Mouse (Mus musculus) CH12.LX (cell line): ENCODE results near the gene Tead1. TPM values are rescaled to one million over a fixed set of nuclear protein-coding genes. Genes with fewer than 3 reads are reported as not detected.

Source experiments
- DNase-seq: peaks from one replicate; pipeline ENCODE4 v3.0.0-alpha.2; 2013; ENCODE audit errors: extremely low read depth
- H3K27ac ChIP-seq: 2 replicates; pipeline ENCODE4 v1.5.1; 2012; ENCODE audit warnings: low read depth, mild to moderate bottlenecking, control low read depth, moderate library complexity; ENCODE audit not compliant: insufficient read depth
- H3K27me3 ChIP-seq: replicated peaks from 2 replicates; pipeline ENCODE3; 2012; ENCODE audit warnings: inconsistent platforms
- H3K36me3 ChIP-seq, 2 experiments: replicated peaks in 1 of 2; 2 replicates each; pipeline versions ENCODE3 to v1.6.1; 2012; ENCODE audit warnings: inconsistent platforms in 1 of 2, low read length in 1 of 2, mild to moderate bottlenecking in 1 of 2, mixed read lengths in 1 of 2, moderate library complexity in 1 of 2; ENCODE audit not compliant: control insufficient read depth in 1 of 2, insufficient read depth in 1 of 2
- H3K4me1 ChIP-seq, 2 experiments: 2 replicates each; pipeline ENCODE4 v1.6.1; 2012; ENCODE audit warnings: inconsistent platforms in 1 of 2, moderate library complexity in 1 of 2; ENCODE audit not compliant: insufficient read depth in 2 of 2, control insufficient read depth in 1 of 2
- H3K4me2 ChIP-seq: 2 replicates; pipeline ENCODE4 v1.6.1; 2012; ENCODE audit warnings: low read depth, mild to moderate bottlenecking, control low read depth; ENCODE audit not compliant: poor library complexity, insufficient read depth, severe bottlenecking
- H3K4me3 ChIP-seq, 3 experiments: fragments of 150-350 bp in 1 of 3; sonication (generic) in 1 of 3; replicated peaks in 1 of 3; 2 replicates each; pipeline versions ENCODE3 to v1.5.1; 2011 to 2012; ENCODE audit warnings: low read depth in 2 of 3, low read length in 2 of 3, mild to moderate bottlenecking in 2 of 3, moderate library complexity in 2 of 3, control low read depth in 1 of 3, improper control_type of control experiment in 1 of 3, inconsistent platforms in 1 of 3, mixed read lengths in 1 of 3; ENCODE audit not compliant: poor library complexity in 1 of 3
- H3K79me2 ChIP-seq: replicated peaks from 2 replicates; pipeline ENCODE4 v1.6.1; 2012; ENCODE audit warnings: mild to moderate bottlenecking, moderate library complexity; ENCODE audit not compliant: control insufficient read depth, poor library complexity, insufficient read depth, severe bottlenecking; ENCODE audit errors: extremely low read depth
- H3K9ac ChIP-seq: 2 replicates; pipeline ENCODE4 v1.6.1; 2012; ENCODE audit warnings: low read depth, mild to moderate bottlenecking, control low read depth, moderate library complexity; ENCODE audit not compliant: insufficient read depth
- H3K9me3 ChIP-seq: replicated peaks from 2 replicates; pipeline ENCODE3; 2012; ENCODE audit warnings: low read length, inconsistent platforms, mixed read lengths
- BHLHE40 ChIP-seq: IDR thresholded peaks from 2 replicates; pipeline ENCODE4 v1.6.1; 2011; ENCODE audit warnings: mild to moderate bottlenecking, low read depth, low read length, improper control_type of control experiment
- CHD2 ChIP-seq: IDR thresholded peaks from 2 replicates; pipeline ENCODE4 v1.6.1; 2011; ENCODE audit warnings: low read length, improper control_type of control experiment
- EP300 ChIP-seq: IDR thresholded peaks from 2 replicates; pipeline ENCODE4 v1.6.1; 2011; ENCODE audit warnings: low read length, improper control_type of control experiment
- ETS1 ChIP-seq: conservative IDR thresholded peaks from 2 replicates; pipeline ENCODE4 v1.6.1; 2012; ENCODE audit warnings: low read depth, mild to moderate bottlenecking, inconsistent platforms, low read length, improper control_type of control experiment, moderate library complexity
- HCFC1 ChIP-seq: IDR thresholded peaks from 2 replicates; pipeline ENCODE4 v1.6.1; 2012; ENCODE audit warnings: low read depth, mild to moderate bottlenecking, inconsistent platforms, low read length, improper control_type of control experiment
- IRF4 ChIP-seq: IDR thresholded peaks from 2 replicates; pipeline ENCODE4 v1.6.1; 2014; ENCODE audit warnings: low read depth, mild to moderate bottlenecking, inconsistent platforms, low read length, improper control_type of control experiment
- JUN ChIP-seq: IDR thresholded peaks from 2 replicates; pipeline ENCODE4 v1.6.1; 2011; ENCODE audit warnings: low read depth, mild to moderate bottlenecking, low read length, improper control_type of control experiment, moderate library complexity; ENCODE audit not compliant: insufficient read depth
- JUND ChIP-seq: conservative IDR thresholded peaks from 2 replicates; pipeline ENCODE4 v1.6.1; 2011; ENCODE audit warnings: low read depth, low read length, improper control_type of control experiment
- MAX ChIP-seq: IDR thresholded peaks from 2 replicates; pipeline ENCODE4 v1.6.1; 2011; ENCODE audit warnings: low read length, improper control_type of control experiment
- MAZ ChIP-seq: IDR thresholded peaks from 2 replicates; pipeline ENCODE4 v1.6.1; 2012; ENCODE audit warnings: low read depth, mild to moderate bottlenecking, inconsistent platforms, low read length, improper control_type of control experiment, moderate library complexity
- NELFE ChIP-seq: IDR thresholded peaks from 2 replicates; pipeline ENCODE4 v1.6.1; 2011; ENCODE audit warnings: low read depth, low read length, improper control_type of control experiment
- NRF1 ChIP-seq: IDR thresholded peaks from 2 replicates; pipeline ENCODE4 v1.6.1; 2014; ENCODE audit warnings: low read depth, mild to moderate bottlenecking, inconsistent platforms, low read length, improper control_type of control experiment, moderate library complexity
- PAX5 ChIP-seq: IDR thresholded peaks from 2 replicates; pipeline ENCODE4 v1.6.1; 2012; ENCODE audit warnings: low read length, inconsistent platforms, mixed read lengths
- RAD21 ChIP-seq: IDR thresholded peaks from 2 replicates; pipeline ENCODE4 v1.6.1; 2011; ENCODE audit warnings: low read depth, mild to moderate bottlenecking, low read length, improper control_type of control experiment, moderate library complexity
- RCOR1 ChIP-seq: conservative IDR thresholded peaks from 2 replicates; pipeline ENCODE4 v1.6.1; 2012; ENCODE audit warnings: low read depth, mild to moderate bottlenecking, inconsistent platforms, low read length, improper control_type of control experiment
- SIN3A ChIP-seq: IDR thresholded peaks from 2 replicates; pipeline ENCODE4 v1.6.1; 2012; ENCODE audit warnings: low read length, improper control_type of control experiment, inconsistent platforms
- SMC3 ChIP-seq: IDR thresholded peaks from 2 replicates; pipeline ENCODE4 v1.6.1; 2011; ENCODE audit warnings: low read depth, low read length, improper control_type of control experiment
- dilution Hi-C: fragments of 300-500 bp; cut with MboI; formaldehyde crosslinking; loops from 2 replicates; pipeline ENCODE4 v1.14.3; 2020; ENCODE audit warnings: low sequenced_read_pairs; ENCODE audit not compliant: extremely low pct_unique_long_range_greater_than_20kb, extremely low pct_ligation_motif_present
- in situ Hi-C: fragments of 300-500 bp; cut with MboI; formaldehyde crosslinking; loops from 3 replicates; pipeline ENCODE4 v1.14.3; 2019; ENCODE audit warnings: low sequenced_read_pairs, low pct_ligation_motif_present, low pct_unique_long_range_greater_than_20kb, mixed read lengths
- polyA plus RNA-seq: library from polyadenylated mRNA; unstranded; fragments of >175 nt; gene quantifications from 2 replicates; pipeline ENCODE4 v1.2.1, GENCODE M21; 2012; ENCODE audit warnings: low read depth; ENCODE audit not compliant: insufficient read length
- total RNA-seq, 2 experiments: library from RNA; depleted of rRNA; stranded (reverse); fragments of 300-350 nt in 1 of 2; fragments of >200 nt in 1 of 2; gene quantifications; 2 replicates each; pipeline ENCODE4 v1.2.3; 2012 to 2014

Tead1 gene
- total and polyA plus RNA-seq, 3 experiments: not detected

DNA sequence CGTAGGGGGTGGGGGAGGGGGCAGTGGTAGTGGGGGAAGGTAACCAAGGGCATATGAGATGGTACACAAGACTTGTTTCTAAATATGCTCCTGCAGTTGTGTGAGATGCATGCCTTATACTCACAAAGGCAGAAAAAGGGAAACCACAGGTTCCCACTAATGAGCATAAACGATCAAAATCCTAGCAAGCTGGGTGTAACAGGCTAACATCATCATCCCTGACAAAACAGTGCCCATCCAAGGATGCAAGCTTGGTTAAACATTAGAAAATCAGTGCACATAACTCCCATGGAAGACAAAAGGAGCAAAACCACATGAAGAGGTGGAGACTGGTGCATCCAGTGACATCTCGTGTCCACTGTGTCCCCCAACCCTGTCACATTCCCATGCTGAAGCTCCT, 233.9 kb downstream of the Tead1 start:
- H3K4me3 ChIP-seq: no peak overlapping the region
- in situ Hi-C loops (loop anchor here (25.0 kb wide), 1 partner anchor 349 kb away; no protein-coding TSS in a partner anchor), dilution Hi-C loops (no loop called here)
- H3K27me3 ChIP-seq: peaks cover 3% of the 10 kb centered on the region
- H3K79me2 ChIP-seq: no peaks in the 10 kb centered on the region
- TF ChIP-seq NELFE (no peak), PAX5 (no peak), JUND (no peak), ETS1 (no peak)
- H3K27ac ChIP-seq: no peak overlapping the region
- no peaks in the 10 kb centered on the region for H3K36me3 ChIP-seq
- H3K4me2 ChIP-seq: no peak overlapping the region
- peaks cover 4 to 8% of the 10 kb centered on the region in 2 experiments for H3K4me1 ChIP-seq
- H3K9me3 ChIP-seq: no peaks in the 10 kb centered on the region
- no peak overlapping the region for H3K9ac ChIP-seq
- no peak for DNase-seq

DNA sequence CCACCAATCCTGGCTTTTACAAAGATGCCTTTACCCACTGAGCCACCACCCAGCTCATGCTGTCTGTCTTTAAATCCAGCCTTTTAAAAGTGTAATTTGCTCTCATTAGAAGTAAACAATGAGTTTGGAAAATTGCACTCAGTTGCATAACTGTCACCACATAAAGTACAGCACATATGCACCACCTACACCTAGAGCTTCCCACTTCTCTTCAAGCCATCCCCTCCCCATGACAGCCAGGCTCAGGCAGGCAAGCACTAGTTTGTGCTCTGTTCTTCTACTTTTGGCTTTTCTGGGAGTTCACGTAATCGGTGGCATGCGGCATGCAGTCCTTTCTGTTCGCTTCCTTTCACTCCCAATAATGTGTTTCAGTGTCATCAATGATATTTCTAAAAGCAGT, 236.5 kb downstream of the Tead1 start:
- TF ChIP-seq MAZ (no peak), ETS1 (no peak), HCFC1 (no peak), NRF1 (no peak)
- dilution Hi-C loops (no loop called here), in situ Hi-C loops (loop anchor here (25.0 kb wide), 1 partner anchor 347 kb away; no protein-coding TSS in a partner anchor)
- DNase-seq: no peak
- no peaks in the 10 kb centered on the region for H3K36me3 ChIP-seq
- no peaks in the 10 kb centered on the region for H3K79me2 ChIP-seq
- no peak overlapping the region for H3K9ac ChIP-seq
- no peak overlapping the region for H3K4me2 ChIP-seq
- H3K4me1 ChIP-seq: peaks cover 4 to 23% of the 10 kb centered on the region in 2 experiments
- H3K27ac ChIP-seq: no peak overlapping the region
- peaks cover 3% of the 10 kb centered on the region for H3K27me3 ChIP-seq
- no peaks in the 10 kb centered on the region for H3K9me3 ChIP-seq
- H3K4me3 ChIP-seq: no peak overlapping the region

DNA sequence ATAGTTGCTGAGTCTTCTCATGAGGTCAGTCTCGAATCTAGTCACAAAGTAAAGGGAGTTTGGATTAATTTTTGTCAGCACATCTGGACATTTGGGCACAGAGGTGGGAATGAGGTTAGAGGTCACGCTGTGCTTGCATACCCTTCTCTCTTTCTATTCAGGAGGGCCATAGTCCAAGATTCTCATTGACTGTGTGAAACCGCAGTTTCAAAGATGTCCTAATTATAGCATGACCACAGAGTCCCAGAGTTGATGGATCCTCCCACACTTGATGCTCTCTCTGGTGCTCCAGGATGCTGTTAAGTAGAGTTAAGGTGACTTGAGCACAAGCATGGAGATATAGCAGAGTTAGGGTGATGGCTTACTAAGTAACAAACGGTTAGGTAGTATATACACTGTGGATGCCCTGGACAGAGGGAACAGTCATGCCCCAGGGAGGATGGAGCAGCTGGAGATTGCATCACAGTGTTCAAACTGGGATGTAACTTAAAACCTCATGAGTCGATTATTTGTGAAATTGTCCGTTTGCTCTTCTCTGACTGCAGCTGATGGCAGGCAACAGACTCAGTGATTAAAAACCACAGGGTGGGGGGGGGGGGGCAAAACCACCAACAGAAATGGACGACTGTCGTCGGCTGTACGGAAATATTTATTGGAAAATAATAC, 238.6 kb downstream of the Tead1 start:
- no peaks in the 10 kb centered on the region for H3K36me3 ChIP-seq
- dilution Hi-C loops: no loop called here
- DNase-seq: peak; percentile 49
- no peaks in the 10 kb centered on the region for H3K9me3 ChIP-seq
- H3K4me3 ChIP-seq: no peak overlapping the region
- H3K4me1 ChIP-seq: peaks cover 4 to 26% of the 10 kb centered on the region in 2 experiments
- H3K9ac ChIP-seq: no peak overlapping the region
- H3K4me2 ChIP-seq: peak overlapping the region; percentile 95
- no peak for TF ChIP-seq IRF4
- TF ChIP-seq CHD2: no peak
- no peak for TF ChIP-seq SIN3A
- TF ChIP-seq NRF1: no peak
- TF ChIP-seq MAX: no peak
- no peak for TF ChIP-seq JUN
- no peak for TF ChIP-seq EP300
- no peak for TF ChIP-seq BHLHE40
- no peak for TF ChIP-seq RCOR1
- no peak for TF ChIP-seq SMC3
- TF ChIP-seq RAD21: no peak
- no peak for TF ChIP-seq JUND
- no peak for TF ChIP-seq ETS1
- in situ Hi-C loops: loop anchor here (25.0 kb wide), 1 partner anchor 345 kb away; no protein-coding TSS in a partner anchor
- peaks cover 3% of the 10 kb centered on the region for H3K27me3 ChIP-seq
- H3K79me2 ChIP-seq: no peaks in the 10 kb centered on the region
- no peak overlapping the region for H3K27ac ChIP-seq
